Mouse (Mus musculus) ES-Bruce4 (cell line): ENCODE measurements at regions not wholly inside any gene's neighbourhood (a gene's known extent, or its start where the extent isn't known, plus 50 kb on each side); places are given as distances from the start of the nearest gene placed in this dataset.
A peak's percentile ranks its signal among the peaks of the same experiment; 100 is the strongest.

Experiments used
- H3K27ac ChIP-seq: 2 replicates; pipeline ENCODE4 v1.5.1; 2012; ENCODE audit warnings: low read length, inconsistent platforms; ENCODE audit not compliant: insufficient read depth
- H3K27me3 ChIP-seq: 2 replicates; pipeline ENCODE4 v1.6.1; 2012; ENCODE audit warnings: mild to moderate bottlenecking, low read length, inconsistent platforms; ENCODE audit not compliant: control insufficient read depth, poor library complexity, insufficient read depth, severe bottlenecking
- H3K36me3 ChIP-seq: 2 replicates; pipeline ENCODE4 v1.6.1; 2012; ENCODE audit warnings: inconsistent platforms, mild to moderate bottlenecking, low read length, moderate library complexity; ENCODE audit not compliant: control insufficient read depth, poor library complexity, insufficient read depth, severe bottlenecking
- H3K4me1 ChIP-seq: one replicate; pipeline ENCODE4 v1.8.1; 2011; ENCODE audit warnings: low read length; ENCODE audit not compliant: control insufficient read depth, insufficient read depth
- H3K4me3 ChIP-seq: 2 replicates; pipeline ENCODE4 v1.5.1; 2011; ENCODE audit warnings: low read depth, mild to moderate bottlenecking, low read length
- H3K9ac ChIP-seq: 2 replicates; pipeline ENCODE4 v1.6.1; 2012; ENCODE audit warnings: low read depth, mild to moderate bottlenecking, inconsistent platforms; ENCODE audit not compliant: poor library complexity, severe bottlenecking
- H3K9me3 ChIP-seq: replicated peaks from 2 replicates; pipeline ENCODE4 v1.6.1; 2012; ENCODE audit warnings: mild to moderate bottlenecking, low read length, inconsistent platforms; ENCODE audit not compliant: control insufficient read depth, poor library complexity, insufficient read depth, severe bottlenecking
- CTCF ChIP-seq: IDR thresholded peaks from one replicate; pipeline ENCODE4 v1.8.1; 2011; ENCODE audit warnings: low read depth, low read length
- EP300 ChIP-seq: IDR thresholded peaks from 2 replicates; pipeline ENCODE4 v1.6.1; 2011; ENCODE audit warnings: low read depth, low read length; ENCODE audit not compliant: insufficient read depth
- POLR2A ChIP-seq: IDR thresholded peaks from one replicate; pipeline ENCODE4 v1.8.1; 2011; ENCODE audit warnings: low read length; ENCODE audit not compliant: insufficient read depth

DNA sequence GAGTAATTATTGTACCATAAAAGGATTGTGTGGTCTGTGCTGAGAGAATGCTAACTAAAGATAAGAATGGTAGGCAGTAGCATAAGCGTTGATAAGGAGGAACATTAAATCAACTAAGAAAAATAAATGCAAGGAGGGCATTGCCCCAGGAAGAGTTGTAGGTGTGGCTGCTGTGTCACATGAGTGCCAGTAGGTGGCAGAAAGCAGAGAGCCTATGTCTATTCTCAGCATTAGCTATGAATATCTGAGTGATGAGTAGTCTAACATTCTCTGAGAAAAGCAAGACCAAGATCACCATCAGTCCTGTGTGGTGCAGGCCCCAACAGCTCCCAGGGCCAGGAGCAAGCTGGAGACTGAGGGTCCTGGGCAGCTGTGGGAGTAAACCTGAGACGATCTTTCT is 828.8 kb downstream of the Stim2 start:
- Histone ChIP-seq H3K9me3 (no peaks in the 10 kb centered on the region), H3K9ac (no peak overlapping the region), H3K4me1 (no peaks in the 10 kb centered on the region), H3K36me3 (no peaks in the 10 kb centered on the region), H3K4me3 (no peak overlapping the region), H3K27me3 (no peaks in the 10 kb centered on the region), H3K27ac (no peak overlapping the region)
- no peak for TF ChIP-seq EP300
- TF ChIP-seq POLR2A: no peak
- TF ChIP-seq CTCF: peak; percentile 1
